Mouse (Mus musculus): ENCODE results near the gene Syn3.

- TF ChIP-seq CTCF (IDR thresholded peaks at IDR 0.05; ENCODE audit: borderline replicate concordance, extremely low read depth, insufficient read depth, insufficient read length): peak; percentile 96
- peak; percentile 46; the same call in 1 of the 2 replicates for TF ChIP-seq POLR2A (IDR thresholded peaks at IDR 0.05; ENCODE audit: borderline replicate concordance, extremely low read depth, insufficient read depth, insufficient read length, poor library complexity, severe bottlenecking)
Measured at GRCm38 (mm10) chr10:86021749-86022473, 476.8 kb downstream of the Syn3 start, which contains the start of gene Fbxo7.
